15 mouse cellular contexts compared by ENCODE assay signal in the genomic region with DNA sequence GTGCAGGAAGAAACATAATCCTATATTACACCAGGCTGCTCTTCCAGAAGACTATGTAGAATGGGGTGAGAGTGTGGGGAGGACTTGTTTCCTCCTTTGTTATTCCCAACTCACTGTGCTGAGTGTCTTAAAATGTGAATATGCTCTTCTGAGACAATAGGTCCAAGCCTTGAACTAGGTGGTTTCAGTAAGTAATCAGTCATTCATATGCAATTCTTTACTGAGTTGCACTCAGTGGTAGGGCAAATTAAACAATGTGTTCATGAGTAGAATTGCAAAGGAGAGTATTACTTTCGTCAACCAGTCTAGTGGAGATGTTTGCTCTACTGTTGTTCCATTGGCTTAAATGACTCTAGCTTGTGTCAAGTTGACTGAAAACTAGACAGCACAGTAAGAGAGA.
"Had no signal": no experiment of that assay in that cellular context is flagged by ENCODE, and none has a peak within 500 bp of the region (broad histone marks: within the 10 kb centered on the region; RNA-seq: fewer than 3 reads in every experiment).

No protein-coding gene starts in this region.

- DNase-seq: cerebellum, adult 9-11 months; cerebellum, postnatal 10 days; cerebellum, postnatal 14 days; cerebellum, postnatal 25 days; cerebellum, postnatal 36 days; embryo, embryonic 11 days; forebrain, postnatal 0 days; gastrocnemius, adult 2 months; gastrocnemius, postnatal 10 days; gastrocnemius, postnatal 14 days; gastrocnemius, postnatal 25 days; gastrocnemius, postnatal 36 days; heart, adult 11 months; heart, adult 18-20 months; heart, adult 2 months had no signal
